Mouse (Mus musculus) adrenal gland, postnatal 25 days (tissue): ENCODE data around the gene Trpv4. TPM values are rescaled to one million over a fixed set of nuclear protein-coding genes. Genes with fewer than 3 reads are reported as not detected.
A peak's percentile ranks its signal among the peaks of the same experiment; 100 is the strongest.

Source experiments
- DNase-seq: peaks from one replicate; pipeline ENCODE4 v3.0.0; 2021; ENCODE audit warnings: mixed read lengths
- total RNA-seq: library from RNA; stranded (reverse); gene quantifications from 2 replicates; pipeline ENCODE4 v1.2.3, GENCODE M21; 2021

Trpv4 gene
- total RNA-seq, 1 experiment from 2014 or later = 1.2 TPM

GRCm38 (mm10) chr5:114667228-114667856 is 9.1 kb upstream of the Trpv4 start:
- peak; percentile 99 for DNase-seq

GRCm38 (mm10) chr5:114666659-114667058 is 8.4 kb upstream of the Trpv4 start:
- no peak for DNase-seq

- DNase-seq = no peak
These were observed 6.5 kb upstream of the Trpv4 start for GRCm38 (mm10) chr5:114664750-114665149.

GRCm38 (mm10) chr5:114664139-114664538 is 5.9 kb upstream of the Trpv4 start:
- DNase-seq = no peak

- no peak for DNase-seq
These were observed 2.8 kb upstream of the Trpv4 start for GRCm38 (mm10) chr5:114661029-114661428.

- DNase-seq = peak; percentile 31
These were observed 795 bp downstream of the Trpv4 start for GRCm38 (mm10) chr5:114657426-114657825.

- no peak for DNase-seq
These were observed 1.9 kb downstream of the Trpv4 start for GRCm38 (mm10) chr5:114656305-114656704.

- DNase-seq = no peak
These were observed 2.5 kb downstream of the Trpv4 start for GRCm38 (mm10) chr5:114655721-114656120.

GRCm38 (mm10) chr5:114653656-114654437 is 4.4 kb downstream of the Trpv4 start:
- no peak for DNase-seq

GRCm38 (mm10) chr5:114651449-114651848 is 6.8 kb downstream of the Trpv4 start:
- no peak for DNase-seq

GRCm38 (mm10) chr5:114651002-114651401 is 7.2 kb downstream of the Trpv4 start:
- no peak for DNase-seq

- no peak for DNase-seq
These were observed 9.4 kb downstream of the Trpv4 start for GRCm38 (mm10) chr5:114648728-114649311.

- peak; percentile 26 for DNase-seq
These were observed 10.8 kb downstream of the Trpv4 start for GRCm38 (mm10) chr5:114647211-114647974.

GRCm38 (mm10) chr5:114645916-114646315 is 12.3 kb downstream of the Trpv4 start:
- DNase-seq = no peak

GRCm38 (mm10) chr5:114644918-114645317 is 13.3 kb downstream of the Trpv4 start:
- no peak for DNase-seq

- DNase-seq = no peak
These were observed 17.4 kb downstream of the Trpv4 start for GRCm38 (mm10) chr5:114640809-114641208.

GRCm38 (mm10) chr5:114639645-114639957 is 18.6 kb downstream of the Trpv4 start:
- no peak for DNase-seq

- peak; percentile 87 for DNase-seq
These were observed 19.2 kb downstream of the Trpv4 start for GRCm38 (mm10) chr5:114638769-114639644.

GRCm38 (mm10) chr5:114636091-114636490 is 22.1 kb downstream of the Trpv4 start:
- DNase-seq = no peak

GRCm38 (mm10) chr5:114631336-114631735 is 26.9 kb downstream of the Trpv4 start:
- no peak for DNase-seq

GRCm38 (mm10) chr5:114625590-114625989 is 32.6 kb downstream of the Trpv4 start:
- peak; percentile 72 for DNase-seq

- no peak for DNase-seq
These were observed 37.9 kb downstream of the Trpv4 start for GRCm38 (mm10) chr5:114620305-114620704.
